Mouse (Mus musculus): ENCODE measurements at regions not wholly inside any gene's neighbourhood (a gene's known extent, or its start where the extent isn't known, plus 50 kb on each side); places are given as distances from the start of the nearest gene placed in this dataset.

DNA sequence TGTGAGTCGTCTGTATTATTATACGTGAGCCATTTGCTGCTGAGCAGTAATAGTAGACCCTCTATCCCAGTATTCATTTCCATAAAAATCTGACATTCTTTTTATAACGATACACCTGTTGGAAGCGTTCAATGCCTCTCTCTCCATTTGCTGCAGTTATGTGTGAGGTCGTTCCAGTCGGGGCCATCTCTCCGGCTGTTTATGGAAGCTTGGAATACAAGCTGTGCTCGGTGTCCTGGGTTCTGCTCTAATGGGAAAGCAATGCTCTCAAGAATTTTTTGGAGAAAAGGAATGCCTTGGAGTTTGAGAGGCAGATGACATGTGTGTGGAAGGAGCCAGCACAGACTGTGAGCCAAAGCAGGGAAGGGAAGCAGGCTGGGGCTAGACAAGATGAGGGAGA is 414.1 kb downstream of the Lmo4 start:
- H3K4me2 ChIP-seq (ENCODE audit: low read length), result no peak overlapping the region
- ATAC-seq (ENCODE audit: insufficient number of reproducible peaks, insufficient read depth, low FRiP score, low read depth), result no peak
- no peaks in the 10 kb centered on the region for H3K36me3 ChIP-seq (ENCODE audit: control insufficient read depth, insufficient read depth, low read length)
- no peaks in the 10 kb centered on the region for H3K27me3 ChIP-seq (ENCODE audit: control insufficient read depth, insufficient read depth, low read length)
- no peak overlapping the region for H3K27ac ChIP-seq (replicated peaks in 1 of 2; ENCODE audit: control insufficient read depth in 1 of 2, insufficient read depth in 1 of 2, low read depth in 2 of 2, low read length in 2 of 2)
- 82% methylated on average over 8 of the region's 8 CpGs for WGBS
- no peaks in the 10 kb centered on the region for H3K9me3 ChIP-seq (ENCODE audit: control insufficient read depth, low read length)
- no peak overlapping the region for H3K9ac ChIP-seq (ENCODE audit: low read length)
- no peak overlapping the region for H3K4me3 ChIP-seq (ENCODE audit: control insufficient read depth in 1 of 2, insufficient read depth in 1 of 2, low read depth in 1 of 2, low read length in 2 of 2)
- no peaks in the 10 kb centered on the region for H3K4me1 ChIP-seq (ENCODE audit: control insufficient read depth in 2 of 2, insufficient read depth in 2 of 2, low read length in 2 of 2)

GRCm38 (mm10) chr3:143789932-143790570 is 415.0 kb downstream of the Lmo4 start:
- H3K27ac ChIP-seq (replicated peaks in 1 of 2; ENCODE audit: control insufficient read depth in 1 of 2, insufficient read depth in 1 of 2, low read depth in 2 of 2, low read length in 2 of 2), result no peak overlapping the region

DNA sequence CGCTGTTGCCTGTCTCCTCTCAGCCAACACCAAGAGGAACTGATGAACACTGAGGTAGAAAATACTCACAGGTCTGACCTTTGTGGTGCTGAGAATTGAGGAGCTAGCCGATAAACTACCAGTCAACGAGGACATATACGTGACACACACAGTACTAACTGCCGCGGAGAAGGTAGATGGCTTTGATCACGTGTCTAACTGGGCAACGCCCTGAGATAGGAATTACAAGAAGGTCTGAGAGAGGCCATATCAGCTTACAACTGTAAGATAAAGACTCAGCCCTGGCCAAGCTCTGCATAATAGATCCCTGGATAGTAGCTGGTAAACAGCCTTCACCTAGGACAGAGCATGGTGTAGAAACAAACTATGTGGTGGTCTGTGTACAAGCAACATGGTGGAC is 418.1 kb downstream of the Lmo4 start:
- H3K9ac ChIP-seq (ENCODE audit: low read length), result no peak overlapping the region
- ATAC-seq (ENCODE audit: insufficient number of reproducible peaks, insufficient read depth, low FRiP score, low read depth), result no peak
- no peak overlapping the region for H3K4me2 ChIP-seq (ENCODE audit: low read length)
- no peaks in the 10 kb centered on the region for H3K4me1 ChIP-seq (ENCODE audit: control insufficient read depth in 2 of 2, insufficient read depth in 2 of 2, low read length in 2 of 2)
- H3K36me3 ChIP-seq (ENCODE audit: control insufficient read depth, insufficient read depth, low read length), result no peaks in the 10 kb centered on the region
- H3K27ac ChIP-seq (replicated peaks in 1 of 2; ENCODE audit: control insufficient read depth in 1 of 2, insufficient read depth in 1 of 2, low read depth in 2 of 2, low read length in 2 of 2), result no peak overlapping the region
- no peaks in the 10 kb centered on the region for H3K9me3 ChIP-seq (ENCODE audit: control insufficient read depth, low read length)
- H3K4me3 ChIP-seq (ENCODE audit: control insufficient read depth in 1 of 2, insufficient read depth in 1 of 2, low read depth in 1 of 2, low read length in 2 of 2), result no peak overlapping the region
- no peaks in the 10 kb centered on the region for H3K27me3 ChIP-seq (ENCODE audit: control insufficient read depth, insufficient read depth, low read length)
- 66% methylated on average over 8 of the region's 8 CpGs for WGBS

More at GRCm38 (mm10) chr3:143789932-143790570, 415.0 kb downstream of the Lmo4 start:
- Histone ChIP-seq H3K9ac (ENCODE audit: low read length) (no peak overlapping the region), H3K4me1 (ENCODE audit: control insufficient read depth in 2 of 2, insufficient read depth in 2 of 2, low read length in 2 of 2) (no peaks in the 10 kb centered on the region), H3K4me2 (ENCODE audit: low read length) (no peak overlapping the region), H3K9me3 (ENCODE audit: control insufficient read depth, low read length) (no peaks in the 10 kb centered on the region), H3K27me3 (ENCODE audit: control insufficient read depth, insufficient read depth, low read length) (no peaks in the 10 kb centered on the region), H3K36me3 (ENCODE audit: control insufficient read depth, insufficient read depth, low read length) (no peaks in the 10 kb centered on the region), H3K4me3 (ENCODE audit: control insufficient read depth in 1 of 2, insufficient read depth in 1 of 2, low read depth in 1 of 2, low read length in 2 of 2) (no peak overlapping the region)
- 74% methylated on average over 8 of the region's 8 CpGs for WGBS
- no peak for ATAC-seq (ENCODE audit: insufficient number of reproducible peaks, insufficient read depth, low FRiP score, low read depth)

DNA sequence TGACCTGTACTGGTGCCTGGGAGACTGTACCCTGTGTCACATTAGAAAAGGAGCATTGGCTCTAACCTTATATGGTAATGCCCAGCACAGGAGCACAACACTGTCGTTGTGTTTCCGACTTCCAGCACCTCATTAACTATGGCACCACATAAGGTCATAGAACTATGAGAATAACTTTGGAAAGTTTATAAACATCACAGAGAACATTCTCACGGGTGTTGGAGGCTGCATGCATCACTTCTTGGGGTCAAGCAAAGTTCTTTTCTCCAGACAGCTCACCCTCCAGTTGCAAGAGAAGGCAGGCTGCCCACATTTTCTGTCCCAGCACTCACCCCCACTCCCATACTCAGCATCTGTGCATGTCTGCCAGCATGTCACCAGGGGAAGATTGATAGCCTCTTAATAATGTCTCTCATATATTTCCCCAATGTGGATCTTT is 420.6 kb downstream of the Lmo4 start:
- 68% methylated on average over 3 of the region's 3 CpGs for WGBS

GRCm38 (mm10) chr3:143778161-143778560 is 426.9 kb downstream of the Lmo4 start:
- Histone ChIP-seq H3K9ac (ENCODE audit: low read length) (no peak overlapping the region), H3K36me3 (ENCODE audit: control insufficient read depth, insufficient read depth, low read length) (no peaks in the 10 kb centered on the region), H3K27ac (replicated peaks in 1 of 2; ENCODE audit: control insufficient read depth in 1 of 2, insufficient read depth in 1 of 2, low read depth in 2 of 2, low read length in 2 of 2) (no peak overlapping the region), H3K4me3 (ENCODE audit: control insufficient read depth in 1 of 2, insufficient read depth in 1 of 2, low read depth in 1 of 2, low read length in 2 of 2) (no peak overlapping the region), H3K27me3 (ENCODE audit: control insufficient read depth, insufficient read depth, low read length) (no peaks in the 10 kb centered on the region), H3K4me1 (ENCODE audit: control insufficient read depth in 2 of 2, insufficient read depth in 2 of 2, low read length in 2 of 2) (no peaks in the 10 kb centered on the region), H3K9me3 (ENCODE audit: control insufficient read depth, low read length) (no peaks in the 10 kb centered on the region), H3K4me2 (ENCODE audit: low read length) (no peak overlapping the region)
- no peak for ATAC-seq (ENCODE audit: insufficient number of reproducible peaks, insufficient read depth, low FRiP score, low read depth)
- 65% methylated on average over 2 of the region's 2 CpGs for WGBS

More for the DNA sequence above, 420.6 kb downstream of the Lmo4 start:
- no peak for ATAC-seq (ENCODE audit: insufficient number of reproducible peaks, insufficient read depth, low FRiP score, low read depth)
- Histone ChIP-seq H3K9ac (ENCODE audit: low read length) (no peak overlapping the region), H3K9me3 (ENCODE audit: control insufficient read depth, low read length) (no peaks in the 10 kb centered on the region), H3K4me3 (ENCODE audit: control insufficient read depth in 1 of 2, insufficient read depth in 1 of 2, low read depth in 1 of 2, low read length in 2 of 2) (no peak overlapping the region), H3K4me2 (ENCODE audit: low read length) (no peak overlapping the region), H3K27ac (replicated peaks in 1 of 2; ENCODE audit: control insufficient read depth in 1 of 2, insufficient read depth in 1 of 2, low read depth in 2 of 2, low read length in 2 of 2) (no peak overlapping the region), H3K36me3 (ENCODE audit: control insufficient read depth, insufficient read depth, low read length) (no peaks in the 10 kb centered on the region), H3K4me1 (ENCODE audit: control insufficient read depth in 2 of 2, insufficient read depth in 2 of 2, low read length in 2 of 2) (no peaks in the 10 kb centered on the region), H3K27me3 (ENCODE audit: control insufficient read depth, insufficient read depth, low read length) (no peaks in the 10 kb centered on the region)

DNA sequence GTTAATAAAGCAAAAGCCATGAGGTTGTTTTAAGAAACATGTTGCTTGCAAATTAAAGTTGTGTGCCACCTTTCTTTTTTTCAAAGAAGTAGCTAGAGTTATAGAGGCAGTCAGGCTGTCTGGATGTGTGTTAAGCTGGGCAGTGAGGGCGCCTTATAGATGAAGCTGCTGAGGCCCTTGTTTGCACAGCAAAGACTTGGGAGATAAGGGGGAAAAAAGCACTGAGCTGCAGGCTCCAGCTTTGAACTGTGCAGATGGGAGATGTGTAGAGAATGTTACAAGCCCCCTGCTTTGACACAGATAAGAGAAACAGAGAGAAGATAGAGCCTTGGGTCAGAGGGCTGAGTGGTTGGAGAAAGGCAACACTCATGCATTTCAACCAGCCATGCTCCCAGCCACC is 445.7 kb downstream of the Lmo4 start:
- H3K9ac ChIP-seq (ENCODE audit: low read length), result no peak overlapping the region
- H3K36me3 ChIP-seq (ENCODE audit: control insufficient read depth, insufficient read depth, low read length), result no peaks in the 10 kb centered on the region
- H3K27ac ChIP-seq (replicated peaks in 1 of 2; ENCODE audit: control insufficient read depth in 1 of 2, insufficient read depth in 1 of 2, low read depth in 2 of 2, low read length in 2 of 2), result no peak overlapping the region
- no peak overlapping the region for H3K4me3 ChIP-seq (ENCODE audit: control insufficient read depth in 1 of 2, insufficient read depth in 1 of 2, low read depth in 1 of 2, low read length in 2 of 2)
- ATAC-seq (ENCODE audit: insufficient number of reproducible peaks, insufficient read depth, low FRiP score, low read depth), result no peak
- no peak overlapping the region for H3K4me2 ChIP-seq (ENCODE audit: low read length)
- no peaks in the 10 kb centered on the region for H3K9me3 ChIP-seq (ENCODE audit: control insufficient read depth, low read length)
- H3K4me1 ChIP-seq (ENCODE audit: control insufficient read depth in 2 of 2, insufficient read depth in 2 of 2, low read length in 2 of 2), result no peaks in the 10 kb centered on the region
- H3K27me3 ChIP-seq (ENCODE audit: control insufficient read depth, insufficient read depth, low read length), result no peaks in the 10 kb centered on the region
- WGBS, result 52% methylated on average over 1 of the region's 1 CpGs

GRCm38 (mm10) chr3:143753197-143753596 is 451.8 kb downstream of the Lmo4 start:
- Histone ChIP-seq H3K4me3 (ENCODE audit: control insufficient read depth in 1 of 2, insufficient read depth in 1 of 2, low read depth in 1 of 2, low read length in 2 of 2) (no peak overlapping the region), H3K9me3 (ENCODE audit: control insufficient read depth, low read length) (no peaks in the 10 kb centered on the region), H3K36me3 (ENCODE audit: control insufficient read depth, insufficient read depth, low read length) (no peaks in the 10 kb centered on the region), H3K4me2 (ENCODE audit: low read length) (no peak overlapping the region), H3K27me3 (ENCODE audit: control insufficient read depth, insufficient read depth, low read length) (no peaks in the 10 kb centered on the region), H3K27ac (replicated peaks in 1 of 2; ENCODE audit: control insufficient read depth in 1 of 2, insufficient read depth in 1 of 2, low read depth in 2 of 2, low read length in 2 of 2) (no peak overlapping the region), H3K9ac (ENCODE audit: low read length) (no peak overlapping the region), H3K4me1 (ENCODE audit: control insufficient read depth in 2 of 2, insufficient read depth in 2 of 2, low read length in 2 of 2) (no peaks in the 10 kb centered on the region)
- no peak for ATAC-seq (ENCODE audit: insufficient number of reproducible peaks, insufficient read depth, low FRiP score, low read depth)
- WGBS, result 84% methylated on average over 3 of the region's 3 CpGs

DNA sequence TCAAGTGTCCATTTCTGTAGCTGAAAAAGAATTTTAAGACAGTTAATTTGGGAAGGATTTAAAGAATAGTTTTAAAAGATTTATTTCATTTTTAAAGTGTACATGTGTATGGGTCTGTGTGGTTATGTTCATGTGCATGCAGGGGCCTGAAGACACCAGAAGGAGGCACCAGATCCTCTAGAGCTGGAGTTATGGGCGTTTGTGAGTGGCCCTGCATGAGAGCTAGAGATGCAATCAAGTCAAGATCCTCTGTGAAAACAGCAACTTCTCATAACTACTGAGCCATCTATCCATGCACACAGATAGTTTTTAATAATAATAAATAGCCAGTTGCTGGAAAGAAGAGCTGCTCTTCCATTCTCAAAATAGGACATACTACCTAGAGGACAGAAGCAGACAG is 452.4 kb downstream of the Lmo4 start:
- Histone ChIP-seq H3K9me3 (ENCODE audit: control insufficient read depth, low read length) (no peaks in the 10 kb centered on the region), H3K36me3 (ENCODE audit: control insufficient read depth, insufficient read depth, low read length) (no peaks in the 10 kb centered on the region), H3K27ac (replicated peaks in 1 of 2; ENCODE audit: control insufficient read depth in 1 of 2, insufficient read depth in 1 of 2, low read depth in 2 of 2, low read length in 2 of 2) (no peak overlapping the region), H3K4me1 (ENCODE audit: control insufficient read depth in 2 of 2, insufficient read depth in 2 of 2, low read length in 2 of 2) (no peaks in the 10 kb centered on the region), H3K27me3 (ENCODE audit: control insufficient read depth, insufficient read depth, low read length) (no peaks in the 10 kb centered on the region), H3K9ac (ENCODE audit: low read length) (no peak overlapping the region), H3K4me2 (ENCODE audit: low read length) (no peak overlapping the region), H3K4me3 (ENCODE audit: control insufficient read depth in 1 of 2, insufficient read depth in 1 of 2, low read depth in 1 of 2, low read length in 2 of 2) (no peak overlapping the region)
- no peak for ATAC-seq (ENCODE audit: insufficient number of reproducible peaks, insufficient read depth, low FRiP score, low read depth)
- 79% methylated on average over 1 of the region's 1 CpGs for WGBS

Measured in heart, embryonic 14.5 days (tissue).